Mouse (Mus musculus): ENCODE data around the gene Trpv1.

The Trpv1 gene

DNA sequence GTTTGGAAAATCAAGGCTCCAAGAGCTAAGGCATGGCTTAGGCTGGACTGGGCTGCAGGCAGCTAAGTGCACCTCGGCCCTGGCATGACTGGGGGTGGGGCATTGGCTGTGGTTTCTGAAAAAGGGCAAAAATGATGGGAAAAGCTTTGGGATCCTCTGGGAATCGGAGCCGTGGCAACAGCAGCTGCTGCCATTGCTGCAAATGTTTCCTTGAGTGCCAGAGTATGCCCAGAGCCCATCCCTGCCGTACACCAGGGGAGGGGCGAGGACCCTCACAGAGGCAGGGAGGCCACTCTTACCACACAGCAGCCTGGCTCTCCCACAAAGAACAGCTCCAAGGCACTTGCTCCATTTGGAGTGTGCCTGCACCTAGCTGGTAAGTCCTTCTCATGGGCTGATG lies at the start of gene Trpv1:
Trpv1 (plus strand) TSS at position 301 of the 400 bp plus-strand sequence.
- DNase-seq, result no peak

DNA sequence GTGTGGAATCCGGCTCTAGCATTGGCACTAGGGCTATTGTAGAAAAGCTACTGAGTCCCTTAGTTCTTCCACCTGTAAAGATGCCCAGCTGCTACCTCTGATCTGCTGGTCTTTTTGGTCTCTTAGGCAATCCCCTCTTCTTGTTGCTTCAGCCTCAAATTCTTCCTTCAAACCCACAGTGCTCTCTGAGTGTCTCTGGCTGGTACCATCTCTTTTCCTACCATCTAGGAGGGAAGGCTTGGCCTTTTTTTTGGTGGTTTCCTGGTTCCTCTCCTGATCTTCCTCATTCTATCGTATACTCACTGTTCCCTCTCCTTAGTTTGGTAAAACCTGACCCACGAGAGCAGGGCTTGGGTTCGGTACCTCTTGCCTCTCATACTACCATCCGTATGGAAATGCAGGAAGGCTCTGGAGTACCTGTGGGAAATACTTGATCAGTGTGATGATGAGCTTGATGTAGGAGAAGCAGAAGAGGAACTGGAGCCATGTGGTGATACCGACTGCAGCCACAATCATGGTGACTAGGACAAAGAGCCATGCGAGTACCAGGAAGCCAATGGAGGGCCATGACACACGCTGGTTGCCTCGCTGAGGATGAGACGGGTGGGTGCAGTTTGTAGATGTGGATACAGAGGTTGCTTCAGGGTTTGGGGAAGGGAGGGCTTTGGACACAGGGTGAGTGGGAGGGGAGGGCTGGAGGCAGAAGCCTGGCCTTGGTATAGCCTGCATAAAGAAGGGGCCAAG lies 48.0 kb upstream of the Trpv1 start:
- DNase-seq, result no peak

DNA sequence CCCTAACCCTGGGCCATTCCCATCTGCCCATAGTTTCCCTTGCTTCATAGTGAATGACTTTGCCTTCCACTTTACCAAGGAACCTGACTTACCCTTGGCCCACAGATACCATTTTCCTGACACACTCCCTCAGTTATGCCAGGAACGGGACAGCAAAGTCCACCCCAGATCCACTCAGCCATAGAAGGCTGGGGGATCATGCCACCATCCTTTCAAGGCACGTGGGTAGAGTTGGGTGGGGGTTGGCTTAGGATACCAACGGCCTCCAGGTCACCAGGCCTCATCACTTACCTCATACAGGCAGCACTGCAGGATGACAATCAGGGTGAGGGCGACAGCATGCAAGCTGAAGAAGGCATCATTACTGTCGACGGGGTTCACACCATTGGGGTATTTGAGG lies 46.9 kb upstream of the Trpv1 start:
- DNase-seq, result no peak

- DNase-seq, result no peak
Observed at GRCm38 (mm10) chr11:73193047-73193446, 41.0 kb upstream of the Trpv1 start.

DNA sequence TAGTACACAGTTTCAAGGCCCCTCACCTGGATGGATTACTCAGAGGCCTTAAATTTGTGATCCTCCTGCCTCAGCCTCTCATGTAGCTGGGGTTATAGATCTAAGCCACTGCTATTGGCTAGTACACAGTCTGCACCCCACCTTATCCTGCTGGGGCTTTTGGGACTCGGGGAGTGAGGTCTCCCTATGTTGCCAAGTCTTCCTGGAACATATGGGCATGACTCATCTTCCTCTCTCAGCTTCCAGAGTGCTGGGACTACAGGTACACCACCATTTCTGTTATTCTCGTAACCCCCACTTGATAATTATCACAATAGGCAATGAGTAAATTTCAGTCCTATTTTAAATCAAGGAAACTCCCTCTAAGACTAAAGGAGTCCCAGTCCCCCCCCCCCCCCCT lies 39.6 kb upstream of the Trpv1 start:
- no peak for DNase-seq

DNA sequence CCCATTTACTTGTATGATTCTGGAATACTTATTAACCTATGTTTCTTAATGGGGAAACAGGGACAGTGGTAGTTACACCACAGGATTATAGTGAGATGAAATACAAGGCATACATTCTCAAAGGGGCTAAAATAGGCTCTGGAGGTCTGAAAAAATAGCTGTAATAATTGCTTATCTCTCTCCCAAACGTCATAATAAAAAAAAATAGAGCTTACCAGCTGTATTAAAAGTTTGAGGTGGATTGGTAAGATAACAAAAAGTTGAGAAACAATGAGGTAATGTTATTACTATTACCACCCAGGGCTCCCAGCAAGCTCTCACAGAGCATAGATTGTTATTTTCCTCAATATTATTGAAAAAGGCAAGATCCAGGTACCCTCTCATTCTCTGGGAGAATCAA lies 35.9 kb upstream of the Trpv1 start:
- no peak for DNase-seq

GRCm38 (mm10) chr11:73198603-73199229 lies 35.4 kb upstream of the Trpv1 start, which contains the start of gene Ctns:
Gene Ctns (minus strand): TSS chr11:73199042.
- peak; percentile 91 for DNase-seq

- peak; percentile 96 for DNase-seq
Observed at GRCm38 (mm10) chr11:73199230-73199712, 34.8 kb upstream of the Trpv1 start, which contains the start of gene Shpk. Gene Shpk (plus strand): TSS chr11:73199460.

DNA sequence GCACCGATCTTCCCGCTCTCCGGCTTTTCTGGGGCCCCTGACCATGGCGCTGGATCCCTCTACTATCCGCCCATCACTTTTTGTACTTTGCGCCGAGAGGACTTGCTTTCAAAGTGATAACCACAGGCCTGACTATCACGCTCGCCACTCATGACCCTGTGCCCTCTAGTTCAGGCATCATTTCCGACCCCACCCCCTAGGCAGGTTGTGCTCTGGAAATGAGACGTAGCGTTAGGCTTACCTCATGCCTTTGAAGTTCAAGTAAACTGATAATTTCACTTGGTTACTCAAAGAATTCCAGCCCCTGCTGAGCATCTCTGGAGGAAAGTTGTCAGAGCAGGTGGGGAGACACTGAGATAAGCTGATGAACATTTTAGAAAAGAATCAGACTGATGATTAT lies 34.2 kb upstream of the Trpv1 start:
- peak; percentile 29 for DNase-seq

DNA sequence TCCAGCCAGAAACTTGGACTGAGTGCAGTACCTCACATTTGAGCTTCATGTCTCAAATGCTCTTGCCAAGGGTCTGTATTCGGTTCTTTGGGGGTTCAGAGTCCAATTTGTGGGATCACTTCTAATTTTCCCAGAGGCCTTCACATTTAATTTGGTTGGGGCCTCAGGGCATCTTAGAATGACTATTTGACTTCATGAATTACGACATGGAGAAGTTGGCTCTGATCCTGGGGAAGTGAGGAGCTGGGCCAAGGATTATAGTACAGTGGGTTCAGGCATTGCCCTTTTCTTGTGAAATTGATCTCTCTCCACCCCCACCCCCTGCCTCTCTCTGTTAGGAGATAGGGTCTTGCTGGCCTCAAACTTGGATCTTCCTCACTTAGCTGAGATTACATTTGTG lies 33.1 kb upstream of the Trpv1 start:
- no peak for DNase-seq

DNA sequence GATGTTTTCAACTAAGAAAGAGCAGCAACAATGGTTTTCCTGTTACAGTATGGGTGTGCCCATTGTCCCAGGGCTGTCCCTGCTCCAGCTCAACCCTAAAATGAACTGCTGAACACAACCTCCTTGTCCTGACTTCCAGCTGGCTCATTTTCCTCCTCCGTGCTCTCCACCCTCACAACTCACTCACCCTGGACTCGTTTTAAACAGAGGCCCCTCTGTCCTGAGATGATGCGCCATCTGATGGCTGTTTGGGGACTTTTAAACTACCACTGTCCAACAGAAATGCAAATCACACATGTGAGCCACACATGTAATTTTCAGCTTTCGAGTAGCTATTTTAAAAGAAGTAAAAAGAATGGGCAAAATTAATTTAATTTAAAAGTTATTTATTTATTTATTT lies 32.5 kb upstream of the Trpv1 start:
- DNase-seq, result no peak

- no peak for DNase-seq
Observed at GRCm38 (mm10) chr11:73203895-73204294, 30.2 kb upstream of the Trpv1 start.

GRCm38 (mm10) chr11:73205194-73205593 lies 28.9 kb upstream of the Trpv1 start:
- no peak for DNase-seq

- DNase-seq, result no peak
Observed at GRCm38 (mm10) chr11:73207621-73208020, 26.5 kb upstream of the Trpv1 start.

DNA sequence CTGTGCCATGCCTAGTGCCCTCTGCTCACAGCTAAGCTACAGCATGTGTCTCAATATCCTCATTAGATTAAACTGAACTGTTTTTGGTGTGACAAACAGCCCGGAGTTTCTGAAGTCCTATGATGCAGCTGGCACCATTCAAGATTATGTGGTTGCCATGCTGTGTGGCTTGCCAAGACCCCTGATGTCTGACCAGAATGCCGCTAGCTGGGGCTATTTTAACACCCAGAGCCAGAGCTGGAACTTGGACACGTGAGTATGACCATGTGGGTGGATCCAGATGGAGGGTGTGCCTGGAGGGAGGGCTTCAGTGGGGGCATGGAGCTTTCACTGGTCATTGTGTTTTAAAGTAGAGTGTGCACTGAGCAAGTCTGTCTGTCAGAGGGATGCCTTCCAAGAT lies 20.1 kb upstream of the Trpv1 start:
- DNase-seq, result no peak

DNA sequence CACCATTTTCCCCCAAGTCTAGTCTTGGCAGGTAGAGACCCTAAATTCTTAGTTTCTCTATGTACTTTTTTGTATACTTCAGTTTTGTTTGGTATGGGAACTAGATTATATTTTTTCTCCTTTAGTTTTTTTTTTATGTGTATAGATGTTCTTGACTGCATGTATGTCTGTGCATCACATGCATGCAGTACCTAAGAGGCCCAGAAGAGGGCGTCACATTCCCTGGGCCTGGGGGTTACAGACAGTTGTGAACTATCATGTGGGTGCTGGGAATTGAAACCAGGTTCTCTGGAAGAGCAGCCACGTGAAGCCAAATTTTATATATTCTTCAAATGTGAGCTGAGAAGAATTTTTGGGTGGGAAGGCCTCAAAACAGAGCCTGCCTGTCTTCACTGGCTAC lies 14.4 kb upstream of the Trpv1 start:
- no peak for DNase-seq

DNA sequence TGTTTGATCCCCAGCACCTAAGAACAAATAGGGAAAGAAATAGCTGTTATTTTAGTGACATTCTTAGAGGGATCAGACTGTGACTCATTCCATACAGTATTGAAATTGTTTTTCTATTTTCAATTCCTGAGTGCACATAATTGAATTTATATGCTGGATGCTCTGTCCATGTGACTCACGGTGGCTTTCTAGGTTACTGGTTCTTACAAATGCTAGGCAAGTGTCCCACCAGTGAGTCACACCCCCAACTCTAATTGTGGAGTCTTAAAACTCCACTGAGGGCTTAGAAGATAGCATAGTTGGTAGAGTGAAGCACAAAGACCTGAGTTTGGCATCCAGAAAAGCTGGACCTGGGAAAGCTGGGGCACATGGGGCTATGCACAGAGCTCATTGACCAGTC lies 13.4 kb upstream of the Trpv1 start:
- no peak for DNase-seq

DNA sequence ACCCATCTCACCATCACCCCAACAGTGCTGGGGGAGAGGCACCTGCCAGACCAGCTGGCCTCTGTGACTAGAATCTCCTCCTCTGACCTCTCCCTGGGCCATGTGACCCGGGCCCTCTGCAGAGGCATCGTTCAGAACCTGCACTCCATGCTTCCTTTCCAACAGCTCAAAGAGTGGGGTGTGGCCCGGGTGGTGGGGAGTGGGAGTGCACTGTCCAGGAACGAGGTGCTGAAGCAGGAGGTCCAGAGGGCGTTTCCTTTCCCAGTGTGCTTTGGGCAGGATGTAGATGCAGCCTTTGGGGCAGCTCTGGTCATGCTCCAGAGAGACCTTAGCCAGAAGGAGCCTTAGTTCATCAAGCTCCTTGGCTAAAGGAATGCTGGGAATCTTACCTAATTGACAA lies 11.2 kb upstream of the Trpv1 start:
- no peak for DNase-seq

DNA sequence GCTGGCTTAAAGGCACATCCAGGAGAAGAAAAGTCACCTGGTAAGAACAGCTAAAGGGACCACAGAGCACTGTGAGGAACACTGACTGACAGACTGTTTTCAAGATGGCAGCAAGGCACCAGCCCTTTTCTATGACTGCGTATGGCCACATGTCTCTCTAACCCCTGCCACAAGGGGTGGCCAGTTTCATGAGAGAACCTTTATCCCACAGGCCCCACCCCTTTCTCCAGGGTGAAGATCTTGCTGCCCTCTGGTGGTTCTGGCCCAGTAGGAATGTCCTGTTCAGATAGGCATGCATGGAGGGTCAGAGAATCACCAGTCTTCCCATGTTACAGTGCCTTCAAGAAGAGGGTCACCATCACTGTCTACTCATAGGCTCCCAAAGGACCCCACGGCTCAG lies 10.1 kb upstream of the Trpv1 start:
- peak; percentile 28 for DNase-seq

- DNase-seq, result no peak
Observed at GRCm38 (mm10) chr11:73225856-73226255, 8.2 kb upstream of the Trpv1 start.

DNA sequence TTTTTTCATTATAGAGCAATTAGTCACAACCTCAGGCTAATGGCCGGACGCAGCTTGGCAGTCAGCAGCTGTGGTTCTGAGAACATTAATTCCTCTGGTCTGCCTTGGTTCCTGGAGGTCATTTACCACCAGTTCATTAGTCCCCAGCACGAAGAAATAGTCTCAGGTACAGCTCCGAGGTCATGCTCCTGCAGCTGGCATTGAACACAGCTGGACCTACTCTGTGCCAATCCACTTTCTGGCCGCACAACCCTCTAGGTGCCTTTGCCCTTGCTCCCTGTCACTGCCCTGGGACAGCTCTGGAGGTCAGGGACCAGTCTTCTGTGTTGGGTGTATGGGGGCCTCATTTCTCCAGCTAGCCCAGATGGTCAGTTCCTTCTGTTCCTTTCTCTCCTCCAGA lies 5.2 kb upstream of the Trpv1 start:
- DNase-seq, result no peak

- DNase-seq, result no peak
Observed at GRCm38 (mm10) chr11:73230081-73230480, 4.0 kb upstream of the Trpv1 start.

- no peak for DNase-seq
Observed at GRCm38 (mm10) chr11:73232513-73232912, 1.6 kb upstream of the Trpv1 start.

DNA sequence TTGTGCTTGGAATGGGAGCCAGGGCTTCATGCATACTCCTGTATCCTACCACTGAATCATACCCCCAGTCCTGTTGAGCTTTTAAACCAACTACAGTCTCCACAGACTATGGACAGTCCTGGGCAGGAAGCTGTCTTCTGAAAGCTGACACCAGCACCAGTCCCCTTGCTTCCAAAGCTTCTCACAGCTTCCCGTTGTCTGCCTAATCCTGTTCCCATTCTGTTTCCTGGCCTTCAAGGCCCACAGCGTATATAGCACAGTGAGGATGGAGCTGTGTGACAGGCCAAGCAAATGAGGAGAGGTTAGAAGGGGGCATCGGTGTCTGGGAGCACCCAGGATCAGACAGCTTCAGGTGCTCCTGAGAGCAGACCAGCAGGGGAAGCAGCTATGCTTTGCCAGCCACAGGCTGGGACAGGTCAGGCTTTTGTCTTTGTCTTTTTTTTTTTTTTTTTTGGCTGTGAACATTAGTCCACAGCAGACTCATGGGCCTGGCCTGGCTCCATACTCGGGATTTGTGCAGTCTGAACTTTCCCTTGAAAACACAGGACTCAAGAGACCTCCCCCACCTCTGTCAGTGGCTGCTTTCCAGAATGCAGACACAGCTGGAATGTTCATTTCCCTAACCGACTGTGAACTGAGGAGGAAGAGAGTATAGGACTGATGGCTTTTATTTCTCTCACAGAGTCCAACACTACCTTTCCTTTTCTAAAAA lies 2.1 kb downstream of the Trpv1 start:
- peak; percentile 78 for DNase-seq

Measured in kidney, postnatal 14 days (tissue).